Mouse (Mus musculus) ES-Bruce4 (cell line): ENCODE results near the gene Dscaml1.

Experiments used
- CTCF ChIP-seq: IDR thresholded peaks from one replicate; pipeline ENCODE4 v1.8.1; 2011; ENCODE audit warnings: low read depth, low read length
- POLR2A ChIP-seq: IDR thresholded peaks from one replicate; pipeline ENCODE4 v1.8.1; 2011; ENCODE audit warnings: low read length; ENCODE audit not compliant: insufficient read depth

GRCm38 (mm10) chr9:45572787-45573492, 146.5 kb downstream of the Dscaml1 start:
- TF ChIP-seq CTCF = no peak
- TF ChIP-seq POLR2A = no peak
